Mouse (Mus musculus) embryo, embryonic 10 days (tissue): ENCODE results near the gene Tango2.

Experiments used
- DNase-seq: peaks from one replicate; pipeline ENCODE4 v3.0.0-alpha.2; 2015; ENCODE audit warnings: low spot score

The Tango2 gene

GRCm38 (mm10) chr16:18253866-18254265 lies 94.0 kb downstream of the Tango2 start:
- DNase-seq, result no peak

DNA sequence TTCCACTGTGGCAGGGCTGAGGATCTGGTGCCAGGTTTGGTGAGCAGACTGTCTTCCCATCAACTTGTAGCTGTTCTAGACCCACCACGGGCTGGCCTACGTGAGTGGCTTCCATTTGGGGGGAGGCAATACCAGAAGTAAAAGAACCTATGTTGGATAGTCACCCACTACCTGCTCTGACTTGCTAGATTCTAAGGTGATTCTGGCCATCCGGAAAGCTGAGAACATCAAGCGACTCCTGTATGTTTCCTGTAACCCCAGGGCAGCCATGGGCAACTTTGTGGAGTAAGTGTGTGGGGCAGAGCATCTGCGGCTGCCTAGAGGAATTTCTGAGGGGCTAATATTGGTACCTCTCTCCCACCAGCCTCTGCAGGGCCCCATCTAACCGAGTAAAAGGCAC lies 95.2 kb downstream of the Tango2 start:
- DNase-seq, result no peak

DNA sequence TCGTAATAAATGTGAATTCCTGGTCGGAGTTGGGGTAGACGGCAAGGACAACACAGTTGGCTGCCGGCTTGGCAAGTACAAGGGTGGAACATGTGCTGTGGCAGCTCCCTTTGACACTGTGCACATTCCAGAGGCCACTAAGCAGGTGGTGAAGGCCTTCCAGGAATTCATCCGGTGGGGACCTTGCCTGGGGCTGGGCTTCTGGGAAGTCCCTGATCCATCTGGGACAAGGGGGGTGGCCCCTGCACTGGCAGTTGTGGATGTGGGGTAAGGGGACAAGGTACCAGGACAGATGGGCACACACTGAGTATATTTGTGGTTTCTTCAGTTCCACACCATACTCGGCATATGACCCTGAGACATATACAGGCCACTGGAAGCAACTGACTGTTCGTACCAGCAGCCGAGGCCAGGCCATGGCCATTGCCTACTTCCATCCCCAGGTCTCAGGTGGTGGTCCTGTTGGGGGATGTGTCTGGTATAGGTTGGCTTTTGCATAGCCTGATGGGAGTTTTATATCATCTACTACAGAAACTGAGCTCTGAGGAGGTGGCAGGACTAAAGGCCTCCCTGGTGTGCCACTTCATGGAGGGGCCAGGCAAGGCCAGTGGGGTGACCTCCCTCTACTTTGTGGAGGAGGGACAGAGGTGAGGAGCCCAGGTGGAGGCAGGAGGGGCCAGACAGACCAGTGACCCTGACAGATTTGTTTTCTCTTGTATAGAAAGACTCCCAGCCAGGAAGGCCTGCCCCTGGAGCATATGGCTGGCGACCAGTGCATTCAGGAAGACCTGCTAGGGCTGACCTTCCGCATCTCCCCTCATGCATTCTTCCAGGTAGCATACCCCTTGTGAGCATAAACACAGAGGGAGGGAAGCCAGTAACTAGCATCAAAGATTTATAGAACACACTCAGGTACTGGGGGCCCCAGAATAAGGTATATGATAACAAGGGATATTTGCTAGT lies 96.8 kb downstream of the Tango2 start:
- no peak for DNase-seq
